Mouse (Mus musculus) lung, adult 2 months (tissue): ENCODE measurements around the gene Scarf1.

Experiments
- CTCF ChIP-seq: fragments of 200-500 bp; IDR thresholded peaks from 2 replicates; pipeline ENCODE4 v1.5.1; 2011; ENCODE audit warnings: mild to moderate bottlenecking, low read length, control low read depth; ENCODE audit not compliant: insufficient read depth
- POLR2A ChIP-seq: fragments of 200-500 bp; IDR thresholded peaks from 2 replicates; pipeline ENCODE4 v1.6.1; 2011; ENCODE audit warnings: low read depth, mild to moderate bottlenecking, control low read depth, low read length, borderline replicate concordance; ENCODE audit errors: extremely low read depth

- TF ChIP-seq CTCF = no peak
- TF ChIP-seq POLR2A = no peak
Observed at GRCm38 (mm10) chr11:75530845-75531373, 17.6 kb downstream of the Scarf1 start.
